Mouse (Mus musculus) C2C12 (cell line): ENCODE measurements around the gene Ada.

ENCODE experiments used
- CEBPB ChIP-seq: IDR thresholded peaks from one replicate; pipeline ENCODE4 v1.6.1; 2011; ENCODE audit warnings: low read depth, mild to moderate bottlenecking, control low read depth, moderate library complexity
- CTCF ChIP-seq: IDR thresholded peaks from one replicate; pipeline ENCODE4 v1.5.1; 2011; ENCODE audit not compliant: control insufficient read depth, insufficient read depth, insufficient read length
- MAX ChIP-seq: IDR thresholded peaks from one replicate; pipeline ENCODE4 v1.6.1; 2011; ENCODE audit warnings: mild to moderate bottlenecking, control low read depth
- MYOD1 ChIP-seq: IDR thresholded peaks from one replicate; pipeline ENCODE4 v1.6.1; 2011; ENCODE audit warnings: low read depth; ENCODE audit not compliant: control insufficient read depth, insufficient read length
- MYOG ChIP-seq: IDR thresholded peaks from one replicate; pipeline ENCODE4 v1.6.1; 2011; ENCODE audit not compliant: control insufficient read depth, insufficient read length; ENCODE audit errors: extremely low read depth
- USF1 ChIP-seq: IDR thresholded peaks from one replicate; pipeline ENCODE4 v1.6.1; 2011; ENCODE audit warnings: low read depth, mild to moderate bottlenecking, control low read depth, moderate library complexity

- TF ChIP-seq CTCF = no peak
- no peak for TF ChIP-seq MAX
- TF ChIP-seq MYOG = no peak
- TF ChIP-seq USF1 = no peak
- TF ChIP-seq CEBPB = no peak
- no peak for TF ChIP-seq MYOD1
These were observed 64.8 kb downstream of the Ada start for GRCm38 (mm10) chr2:163685287-163685686.
